ENCODE assay signal across 19 mouse cellular contexts in the genomic region with DNA sequence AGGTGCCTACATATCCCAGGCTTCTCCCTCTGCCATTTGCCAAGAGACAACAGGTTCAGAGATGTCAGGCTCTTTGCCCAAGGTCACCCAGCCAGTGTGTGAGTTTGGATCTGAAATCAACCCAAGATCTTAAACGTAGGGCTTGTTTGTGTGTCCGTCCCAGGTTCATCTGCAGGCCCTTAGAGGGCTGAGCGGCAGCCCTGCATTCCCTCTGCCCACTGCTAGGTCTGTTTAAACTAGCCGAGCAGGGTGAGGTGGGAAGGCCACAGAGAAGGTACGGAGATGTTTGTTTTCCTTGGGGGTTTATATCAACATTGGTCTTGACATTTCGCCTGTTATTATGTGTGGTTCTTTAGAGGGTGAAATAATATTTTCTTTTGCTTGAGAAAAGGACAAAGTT. TPM values are rescaled to one million over a fixed set of nuclear protein-coding genes. Genes with fewer than 3 reads are reported as not detected.
DNase-seq lines count a peak whose midpoint lies in the region; ATAC-seq lines count a peak whose summit lies in the region.
"Had no signal": no experiment of that assay in that cellular context is flagged by ENCODE, and none has a peak within 500 bp of the region (broad histone marks: within the 10 kb centered on the region; RNA-seq: fewer than 3 reads in every experiment).

No protein-coding gene starts in this region.

- H3K9ac ChIP-seq in heart, embryonic 12.5 days, result no peak overlapping the region

- H3K27ac ChIP-seq in heart, embryonic 12.5 days (ENCODE audit: poor library complexity, severe bottlenecking), result no peak overlapping the region

- H3K4me2 ChIP-seq in heart, embryonic 12.5 days, result no peak overlapping the region

- H3K36me3 ChIP-seq in heart, embryonic 12.5 days, result no peaks in the 10 kb centered on the region
- H3K36me3 ChIP-seq: G1E had no signal

- WGBS in heart, embryonic 12.5 days, result 56% methylated on average over 6 of the region's 6 CpGs

- H3K4me1 ChIP-seq in heart, embryonic 12.5 days (replicated peaks), result peaks cover 25% of the 10 kb centered on the region

- DNase-seq in embryo, embryonic 10.5 days (ENCODE audit: low spot score), result peak; percentile 27
- DNase-seq in embryo, embryonic 9.5 days (ENCODE audit: extremely low spot score), result no peak
- DNase-seq in heart, adult 11 months, result peak; percentile 91
- DNase-seq: adrenal gland, adult 2 months; adrenal gland, adult 8-10 months; adrenal gland, postnatal 10 days; adrenal gland, postnatal 14 days; adrenal gland, postnatal 25 days; adrenal gland, postnatal 36 days; B cell, adult 2 months; cerebellum, adult 11 months; cerebellum, adult 11-12 months; cerebellum, adult 18-20 months had no signal

- no peak overlapping the region for H3K4me3 ChIP-seq in heart, embryonic 12.5 days

- H3K9me3 ChIP-seq in heart, embryonic 12.5 days (replicated peaks), result no peaks in the 10 kb centered on the region
- H3K9me3 ChIP-seq: G1E had no signal

- ATAC-seq in heart, embryonic 12.5 days (ENCODE audit: insufficient number of reproducible peaks, low FRiP score), result no peak
- ATAC-seq: activated CD4-positive, CD25-positive, alpha-beta regulatory T cell, adult 4 months; CD4-positive, CD25-positive, alpha-beta regulatory T cell, adult 4 months; Patski had no signal

- H3K27me3 ChIP-seq in heart, embryonic 12.5 days (replicated peaks), result 0 out of 2 replicates have a peak, but pooled peaks cover 3% of the 10 kb centered on the region

RNA-seq across cellular contexts. Expression of a gene that starts 28.4 kb away (rescaled TPM):
- 0.04 and 0.06 TPM in 2 replicates for polyA plus RNA-seq in heart, embryonic 12.5 days (2016; fragmentation: Nextera tagmentation; extraction: Ambion mirVana)
- polyA plus RNA-seq: activated CD4-positive, CD25-positive, alpha-beta regulatory T cell, adult 4 months; adrenal gland, adult 2 months; C2C12; CD4-positive, CD25-positive, alpha-beta regulatory T cell, adult 4 months; G1E had no signal
